Mouse (Mus musculus): ENCODE measurements around the gene Pcsk6.

DNA sequence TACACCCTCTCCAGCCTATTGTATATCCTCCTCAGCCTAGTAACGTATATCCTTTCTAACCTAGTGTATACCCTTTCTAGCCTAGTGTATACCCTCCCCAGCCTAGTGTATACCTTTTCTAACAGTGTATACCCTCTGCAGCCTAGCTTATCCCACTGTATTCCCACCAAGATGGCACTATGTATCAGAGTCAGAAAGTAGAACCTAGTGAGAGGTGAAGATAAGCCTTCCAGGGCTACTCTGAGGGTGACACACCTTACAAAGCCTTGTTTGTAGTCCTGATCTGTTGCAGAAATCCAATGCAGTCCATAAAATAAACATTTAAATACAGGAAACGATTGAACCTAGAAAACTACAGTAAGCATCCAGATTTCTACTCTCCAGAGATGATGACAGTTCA, 12.4 kb downstream of the Pcsk6 start:
- no peak for TF ChIP-seq CTCF (IDR thresholded peaks at IDR 0.05; ENCODE audit: low read depth)
- TF ChIP-seq EP300 (optimal IDR thresholded peaks at IDR 0.05) = no peak
